In the genomic region with DNA sequence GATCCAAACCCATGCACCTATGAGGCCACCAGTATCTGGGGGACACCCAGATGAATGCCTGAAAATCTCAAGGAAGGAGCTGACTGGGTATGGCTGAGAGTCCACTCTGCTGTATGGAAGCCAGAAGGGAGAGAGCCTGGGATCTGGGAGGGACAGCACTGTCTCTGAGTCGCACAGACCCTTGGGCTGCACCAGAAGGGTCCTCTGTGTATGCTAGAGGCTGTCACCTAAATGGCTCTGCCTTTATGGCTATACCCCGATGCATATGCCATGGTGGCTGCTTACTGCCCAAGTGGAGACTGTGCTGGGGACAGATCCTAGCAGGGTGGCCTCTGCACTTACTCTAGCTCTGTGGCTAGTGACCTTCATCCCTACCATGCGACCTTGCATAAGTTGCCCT, we compare ENCODE assay signal across 17 mouse cellular contexts. TPM values are rescaled to one million over a fixed set of nuclear protein-coding genes. Genes with fewer than 3 reads are reported as not detected.
A peak's percentile ranks its signal among the peaks of the same experiment; 100 is the strongest.
DNase-seq lines count a peak whose midpoint lies in the region; ATAC-seq and TF ChIP-seq lines count a peak whose summit lies in the region.
"Had no signal": no experiment of that assay in that cellular context is flagged by ENCODE, and none has a peak within 500 bp of the region (broad histone marks: within the 10 kb centered on the region; RNA-seq: fewer than 3 reads in every experiment).

No protein-coding gene starts in this region.

- no peak overlapping the region for H3K4me2 ChIP-seq in forebrain, embryonic 11.5 days (ENCODE audit: low read depth, low read length, severe bottlenecking)
- H3K4me2 ChIP-seq in lung, embryonic 15.5 days = no peak overlapping the region
- H3K4me2 ChIP-seq in forebrain, postnatal 0 days (ENCODE audit: low read depth) = no peak overlapping the region
- no peak overlapping the region for H3K4me2 ChIP-seq in neural tube, embryonic 13.5 days

- 0 out of 2 replicates have a peak, but pooled peaks have one; percentile 24 for ATAC-seq in forebrain, embryonic 11.5 days (replicated peaks; ENCODE audit: low FRiP score)
- ATAC-seq in lung, embryonic 15.5 days (ENCODE audit: borderline replicate concordance, extremely low read depth, low FRiP score, low TSS enrichment) = 0 out of 2 replicates have a peak, but pooled peaks have one; percentile 24
- peak; percentile 27; the same call in 1 of the 2 replicates for ATAC-seq in forebrain, postnatal 0 days
- ATAC-seq in neural tube, embryonic 13.5 days (ENCODE audit: low read depth) = no peak
- ATAC-seq: lung, postnatal 0 days had no signal

- no peaks in the 10 kb centered on the region for H3K4me1 ChIP-seq in forebrain, embryonic 11.5 days (replicated peaks; ENCODE audit: control insufficient read depth, insufficient read depth, low read length)
- 0 out of 2 replicates have a peak, but pooled peaks cover 6% of the 10 kb centered on the region for H3K4me1 ChIP-seq in forebrain, embryonic 10.5 days
- no peaks in the 10 kb centered on the region for H3K4me1 ChIP-seq in lung, embryonic 15.5 days
- H3K4me1 ChIP-seq in forebrain, postnatal 0 days (ENCODE audit: insufficient read depth) = no peaks in the 10 kb centered on the region
- peaks cover 17% of the 10 kb centered on the region for H3K4me1 ChIP-seq in neural tube, embryonic 13.5 days (replicated peaks)

- intact Hi-C loops in gastrocnemius, postnatal 14 days (cut with DNase I; ENCODE audit: low total_unique reads) = no loop called here

- 0 out of 2 replicates have a peak overlapping the region, but pooled peaks have one; percentile 31 for H3K27ac ChIP-seq in forebrain, embryonic 11.5 days (ENCODE audit: low read depth, low read length)
- no peak overlapping the region for H3K27ac ChIP-seq in forebrain, embryonic 10.5 days
- no peak overlapping the region for H3K27ac ChIP-seq in lung, embryonic 15.5 days
- H3K27ac ChIP-seq in forebrain, postnatal 0 days (ENCODE audit: low read depth, low read length) = peak overlapping the region; percentile 29; the same call in 1 of the 2 replicates
- H3K27ac ChIP-seq in neural tube, embryonic 13.5 days (replicated peaks) = 0 out of 2 replicates have a peak overlapping the region, but pooled peaks have one; percentile 6
- H3K27ac ChIP-seq: heart, adult 2 months had no signal

- no peaks in the 10 kb centered on the region for H3K27me3 ChIP-seq in forebrain, embryonic 11.5 days (ENCODE audit: control insufficient read depth, insufficient read depth, low read length)
- H3K27me3 ChIP-seq in forebrain, embryonic 10.5 days (ENCODE audit: poor library complexity, severe bottlenecking) = no peaks in the 10 kb centered on the region; the same call in 1 of the 2 replicates
- H3K27me3 ChIP-seq in lung, embryonic 15.5 days = no peaks in the 10 kb centered on the region
- no peaks in the 10 kb centered on the region for H3K27me3 ChIP-seq in forebrain, postnatal 0 days (ENCODE audit: insufficient read depth, low read length)
- no peaks in the 10 kb centered on the region for H3K27me3 ChIP-seq in neural tube, embryonic 13.5 days

- no peaks in the 10 kb centered on the region; the same call in 1 of the 2 replicates for H3K36me3 ChIP-seq in forebrain, embryonic 11.5 days (ENCODE audit: control insufficient read depth, insufficient read depth, low read length)
- H3K36me3 ChIP-seq in forebrain, embryonic 10.5 days (replicated peaks) = peaks cover 31% of the 10 kb centered on the region
- no peaks in the 10 kb centered on the region for H3K36me3 ChIP-seq in lung, embryonic 15.5 days
- peaks cover 10% of the 10 kb centered on the region for H3K36me3 ChIP-seq in forebrain, postnatal 0 days (ENCODE audit: insufficient read depth)
- peaks cover 34% of the 10 kb centered on the region for H3K36me3 ChIP-seq in neural tube, embryonic 13.5 days

- no peak overlapping the region for H3K9ac ChIP-seq in forebrain, embryonic 11.5 days (ENCODE audit: low read length)
- H3K9ac ChIP-seq in lung, embryonic 15.5 days = no peak overlapping the region
- no peak overlapping the region for H3K9ac ChIP-seq in forebrain, postnatal 0 days
- no peak overlapping the region for H3K9ac ChIP-seq in neural tube, embryonic 13.5 days

- no peak for DNase-seq in forebrain, embryonic 11.5 days (ENCODE audit: low spot score)
- DNase-seq in forebrain, embryonic 10.5 days (ENCODE audit: extremely low spot score, low spot score) = no peak
- DNase-seq in lung, postnatal 25 days (ENCODE audit: low spot score) = no peak
- DNase-seq in forebrain, postnatal 0 days = peak; percentile 27
- DNase-seq in ovary, postnatal 36 days (ENCODE audit: low spot score) = no peak
- DNase-seq in gastrocnemius, postnatal 14 days = no peak
- DNase-seq: cerebellum, adult 9-11 months; heart, adult 2 months; heart, postnatal 14 days; kidney, adult 9 months; layer of hippocampus, adult 9-11 months had no signal

- no peak for TF ChIP-seq CTCF in forebrain, postnatal 0 days (IDR thresholded peaks at IDR 0.05; ENCODE audit: low read depth)

- whole genome bisulfite sequencing in forebrain, embryonic 11.5 days = 67% methylated on average over 3 of the region's 3 CpGs
- WGBS in forebrain, embryonic 10.5 days = 77% methylated on average over 3 of the region's 3 CpGs
- WGBS in lung, embryonic 15.5 days = 59% methylated on average over 3 of the region's 3 CpGs
- 58% methylated on average over 3 of the region's 3 CpGs for WGBS in forebrain, postnatal 0 days
- WGBS in neural tube, embryonic 13.5 days = 65% methylated on average over 3 of the region's 3 CpGs

- no peak overlapping the region for H3K4me3 ChIP-seq in forebrain, embryonic 11.5 days (ENCODE audit: low read depth, low read length)
- H3K4me3 ChIP-seq in forebrain, embryonic 10.5 days = no peak overlapping the region
- H3K4me3 ChIP-seq in lung, embryonic 15.5 days = no peak overlapping the region
- no peak overlapping the region for H3K4me3 ChIP-seq in forebrain, postnatal 0 days (ENCODE audit: low read depth, low read length)
- no peak overlapping the region for H3K4me3 ChIP-seq in neural tube, embryonic 13.5 days
- H3K4me3 ChIP-seq: heart, adult 2 months had no signal

- H3K9me3 ChIP-seq in forebrain, embryonic 11.5 days (ENCODE audit: control insufficient read depth, low read length) = no peaks in the 10 kb centered on the region
- H3K9me3 ChIP-seq in forebrain, embryonic 10.5 days = no peaks in the 10 kb centered on the region
- no peaks in the 10 kb centered on the region for H3K9me3 ChIP-seq in lung, embryonic 15.5 days
- no peaks in the 10 kb centered on the region for H3K9me3 ChIP-seq in forebrain, postnatal 0 days (ENCODE audit: low read length)
- no peaks in the 10 kb centered on the region for H3K9me3 ChIP-seq in neural tube, embryonic 13.5 days

RNA-seq across cellular contexts. Expression of gene Cacng4, which starts 8.6 kb away (rescaled TPM):
- polyA plus RNA-seq in forebrain, embryonic 11.5 days (2014; fragmentation: Nextera tagmentation; extraction: Ambion mirVana) = 19.1 and 25.1 TPM in 2 replicates
- polyA plus RNA-seq in forebrain, embryonic 10.5 days (2016; fragmentation: Nextera tagmentation; extraction: Ambion mirVana) = 6.3 and 7.0 TPM in 2 replicates
- polyA plus RNA-seq in lung, embryonic 15.5 days (2015; fragmentation: Nextera tagmentation; extraction: Ambion mirVana) = 1.2 and 2.1 TPM in 2 replicates
- total RNA-seq in forebrain, postnatal 0 days (2014; rRNA removed) = 80.9 and 91.7 TPM in 2 replicates
- polyA plus RNA-seq in forebrain, postnatal 0 days (2015; fragmentation: Nextera tagmentation; extraction: Ambion mirVana) = 44.6 and 57.7 TPM in 2 replicates
- polyA plus RNA-seq in neural tube, embryonic 13.5 days (2015; fragmentation: Nextera tagmentation; extraction: Ambion mirVana) = 39.1 and 43.2 TPM in 2 replicates
- under 1 TPM; 0.37 to 0.53 TPM for total RNA-seq in gastrocnemius, postnatal 14 days (2021)
- total RNA-seq: gastrocnemius, adult 18-20 months; heart, adult 2 months; liver, adult 2 months; monocyte, adult 5-6 weeks had no signal
- polyA plus RNA-seq: liver, adult 2 months had no signal

Comparison
In these comparisons a context has a peak if more than half of its experiments do, and no peak if none do; other contexts are left out.
1. H3K27ac ChIP-seq: peak in forebrain, embryonic 11.5 days (single experiment), forebrain, postnatal 0 days (single experiment) and neural tube, embryonic 13.5 days (single experiment); none in forebrain, embryonic 10.5 days (single experiment) and lung, embryonic 15.5 days (single experiment).